Mouse (Mus musculus): ENCODE data around the gene Abat.

Gene Abat

DNA sequence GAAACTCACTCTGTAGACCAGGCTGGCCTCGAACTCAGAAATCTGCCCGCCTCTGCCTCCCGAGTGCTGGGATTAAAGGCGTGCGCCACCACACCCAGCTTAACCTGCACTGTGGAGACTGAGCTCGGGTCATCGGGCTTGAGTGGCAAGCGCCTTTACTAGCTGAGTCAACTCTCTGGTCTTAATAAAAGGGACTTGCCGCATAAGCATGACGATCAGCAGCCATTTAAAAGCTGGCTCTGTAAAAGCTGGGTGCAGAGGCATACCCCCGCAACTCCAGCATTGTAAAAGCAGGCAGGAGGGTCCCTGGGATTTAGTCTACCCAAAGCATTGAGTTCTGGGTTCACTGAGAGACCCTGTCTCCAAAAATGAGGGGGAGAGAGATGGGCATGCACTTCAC lies 61.1 kb downstream of the Abat start:
- no peak for DNase-seq (ENCODE audit: low spot score)

DNA sequence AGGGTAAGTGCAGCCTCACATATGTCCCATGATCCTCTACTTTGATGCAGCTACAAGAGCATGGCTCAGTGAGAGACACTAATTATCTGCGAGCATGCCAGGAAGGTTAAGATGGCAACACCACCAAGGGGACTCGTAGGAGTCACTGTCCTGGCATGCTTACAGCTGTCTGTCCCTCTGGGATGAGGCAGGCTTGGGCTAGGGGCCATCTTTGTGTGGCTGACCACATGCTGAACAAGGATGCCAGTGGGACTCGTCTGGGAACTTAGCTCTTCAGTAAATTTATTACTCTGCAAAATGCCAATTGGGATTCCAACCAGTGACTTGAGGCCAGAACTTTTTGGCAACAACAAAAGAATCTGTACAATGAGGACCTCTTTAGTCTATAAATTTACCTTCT lies 62.9 kb downstream of the Abat start:
- no peak for DNase-seq (ENCODE audit: low spot score)

- no peak for DNase-seq (ENCODE audit: low spot score)
These were observed 63.7 kb downstream of the Abat start for GRCm38 (mm10) chr16:8576901-8577300.

DNA sequence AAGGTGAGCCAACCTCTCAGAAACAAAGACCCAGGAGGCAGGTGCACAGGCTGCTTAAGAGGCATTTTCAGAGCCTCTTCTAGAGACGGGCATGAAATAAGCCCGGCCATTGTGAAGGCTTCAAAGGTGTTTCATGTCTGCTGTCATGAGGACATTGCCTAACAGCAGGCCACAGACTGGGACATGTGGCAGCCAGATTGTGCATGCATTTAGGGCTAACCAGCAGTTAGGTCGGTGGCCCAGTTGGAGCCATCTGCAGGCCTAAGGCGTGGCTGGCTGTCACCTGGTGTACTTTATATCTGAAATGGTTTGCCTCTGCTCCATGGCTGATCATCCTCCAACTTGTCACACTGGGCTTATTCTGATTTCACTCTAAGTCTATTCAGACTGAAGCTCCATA lies 65.1 kb downstream of the Abat start:
- no peak for DNase-seq (ENCODE audit: low spot score)

- DNase-seq (ENCODE audit: low spot score), result no peak
These were observed 66.3 kb downstream of the Abat start for GRCm38 (mm10) chr16:8579546-8579945.

GRCm38 (mm10) chr16:8581661-8582239 lies 68.5 kb downstream of the Abat start:
- no peak for DNase-seq (ENCODE audit: low spot score)

DNA sequence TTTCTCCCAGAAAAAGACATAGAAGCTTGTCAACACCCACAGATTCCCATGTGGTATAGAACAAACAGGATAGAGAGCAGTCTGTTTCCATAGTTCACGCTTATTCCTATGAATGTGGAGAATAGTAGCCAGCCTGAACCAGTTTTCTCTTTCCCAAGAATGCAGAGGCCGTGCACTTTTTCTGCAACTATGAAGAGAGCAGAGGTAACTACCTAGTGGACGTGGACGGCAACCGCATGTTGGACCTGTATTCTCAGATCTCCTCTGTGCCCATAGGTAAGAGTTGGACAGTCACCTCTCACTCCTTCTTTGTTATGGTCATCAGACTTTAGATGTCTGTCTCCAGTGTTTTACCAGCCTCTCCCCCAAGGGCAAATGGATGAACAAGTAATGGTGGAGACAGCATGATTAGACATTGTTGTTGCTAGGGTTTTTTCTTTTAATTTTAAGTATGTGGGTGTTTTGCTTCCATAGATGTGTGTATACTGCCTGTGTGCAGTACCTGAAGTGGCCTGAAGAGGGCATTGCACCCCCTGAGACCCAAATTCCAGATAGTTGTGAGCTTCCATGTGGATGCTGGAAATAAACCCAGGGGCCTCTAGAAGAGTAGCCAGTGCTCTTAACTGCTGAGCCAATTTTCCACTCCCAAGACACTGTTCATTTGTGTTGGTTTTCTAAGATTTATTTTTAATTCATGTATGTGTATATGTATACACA lies 69.5 kb downstream of the Abat start:
- DNase-seq (ENCODE audit: low spot score), result no peak

DNA sequence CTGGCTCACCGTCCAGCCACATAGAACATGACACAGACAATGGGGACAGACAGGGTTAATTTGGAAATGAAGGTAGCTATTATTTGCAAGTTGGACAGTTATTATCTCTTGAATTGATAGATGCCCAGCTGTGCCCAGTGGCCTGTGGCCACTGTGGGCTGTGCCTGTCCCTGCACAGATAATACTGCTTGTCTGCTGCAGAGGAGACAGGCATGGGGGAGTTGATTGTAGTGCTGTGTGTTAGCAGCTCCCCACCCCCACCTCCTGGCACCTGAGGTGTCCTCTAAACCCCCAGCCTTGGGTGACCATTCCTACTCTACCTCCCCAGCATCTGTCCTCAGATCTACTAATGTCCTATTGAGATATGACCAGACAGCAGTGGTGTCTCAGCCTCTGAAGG lies 71.0 kb downstream of the Abat start:
- no peak for DNase-seq (ENCODE audit: low spot score)

DNA sequence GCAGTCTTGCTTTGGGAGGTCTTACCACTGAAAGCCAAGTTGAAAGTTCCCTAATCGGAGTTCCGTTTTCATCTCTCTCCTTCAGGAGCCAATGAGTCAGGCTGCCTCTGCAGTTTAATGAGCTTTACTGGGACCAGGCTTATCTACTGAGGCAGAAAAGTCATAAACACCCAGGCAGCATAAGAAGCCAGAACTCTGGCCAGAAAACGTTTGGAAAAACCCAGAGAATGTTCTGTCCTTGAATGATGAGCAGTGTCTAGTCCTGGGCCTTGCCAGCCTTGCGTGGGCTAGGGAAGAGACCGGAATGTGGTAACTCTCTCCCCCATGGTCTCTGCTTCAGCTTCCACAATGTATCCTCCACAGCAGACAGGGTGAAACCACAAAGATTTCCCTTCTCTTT lies 71.8 kb downstream of the Abat start:
- DNase-seq (ENCODE audit: low spot score), result no peak

- peak; percentile 39 for DNase-seq (ENCODE audit: low spot score)
These were observed 82.2 kb downstream of the Abat start for GRCm38 (mm10) chr16:8595411-8595810.

GRCm38 (mm10) chr16:8596336-8596735 lies 83.1 kb downstream of the Abat start:
- peak; percentile 28 for DNase-seq (ENCODE audit: low spot score)

- DNase-seq (ENCODE audit: low spot score), result no peak
These were observed 84.3 kb downstream of the Abat start for GRCm38 (mm10) chr16:8597516-8597915.

DNA sequence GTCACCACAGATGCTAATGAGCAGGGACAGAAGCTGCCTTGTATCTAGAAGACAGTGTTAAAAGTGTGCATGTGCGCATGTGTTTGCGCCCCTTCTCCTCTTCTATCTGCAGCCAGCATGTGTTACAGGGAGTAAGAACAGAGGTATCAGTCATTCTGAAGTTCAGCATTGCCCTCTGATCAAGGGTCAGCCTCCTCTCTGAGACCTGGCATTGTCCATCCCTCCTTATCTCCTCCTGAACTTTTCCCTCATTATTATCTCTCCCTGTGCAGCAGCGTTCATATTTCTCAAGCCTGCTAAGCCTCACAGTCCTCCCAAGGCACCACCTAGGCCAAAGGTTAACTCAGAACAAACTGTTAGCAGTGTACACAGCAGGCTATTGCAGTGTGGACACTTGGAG lies 90.6 kb downstream of the Abat start:
- no peak for DNase-seq (ENCODE audit: low spot score)

GRCm38 (mm10) chr16:8610397-8610796 lies 97.2 kb downstream of the Abat start:
- DNase-seq (ENCODE audit: low spot score), result no peak

- DNase-seq (ENCODE audit: low spot score), result no peak
These were observed 99.2 kb downstream of the Abat start for GRCm38 (mm10) chr16:8612214-8613005.

DNA sequence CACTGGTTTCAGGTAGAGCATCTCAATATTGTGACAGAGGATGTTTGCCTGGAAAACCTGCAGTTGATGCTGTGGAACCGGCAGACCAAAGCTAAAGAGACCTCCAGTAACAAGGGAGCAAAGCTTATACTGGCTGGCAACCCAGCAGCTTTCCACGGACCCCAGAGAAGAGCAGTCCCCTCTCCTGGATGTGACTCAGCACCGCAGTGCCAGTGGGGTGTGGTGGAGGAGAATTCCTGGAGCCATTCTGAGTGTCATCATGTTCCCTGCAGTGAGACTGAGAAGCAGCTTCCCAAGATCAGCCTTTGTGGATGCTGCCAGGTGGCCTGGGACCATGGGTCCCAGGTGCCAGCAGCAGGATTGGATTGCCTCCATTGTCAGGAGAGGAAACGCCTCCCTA lies 99.8 kb downstream of the Abat start:
- DNase-seq (ENCODE audit: low spot score), result no peak

DNA sequence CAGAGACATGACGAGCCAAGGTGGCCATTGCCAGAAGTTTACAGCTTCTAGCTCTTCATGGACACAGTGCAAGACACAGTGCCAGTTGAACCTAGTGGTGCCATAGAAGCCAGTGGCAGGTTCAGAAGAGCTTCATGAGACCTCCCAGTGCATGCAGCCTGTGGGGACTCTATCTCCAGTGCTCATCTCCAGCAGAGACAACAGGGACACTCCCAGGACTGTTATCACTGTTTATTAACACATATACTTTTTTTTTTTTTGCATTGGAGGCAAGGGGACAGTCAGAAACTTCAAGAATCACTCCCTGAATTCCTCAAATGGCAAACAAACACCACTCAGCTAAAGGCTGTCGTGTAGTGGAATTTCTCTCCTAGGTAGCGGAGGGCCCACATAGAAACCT lies 100.2 kb downstream of the Abat start:
- DNase-seq (ENCODE audit: low spot score), result no peak

DNA sequence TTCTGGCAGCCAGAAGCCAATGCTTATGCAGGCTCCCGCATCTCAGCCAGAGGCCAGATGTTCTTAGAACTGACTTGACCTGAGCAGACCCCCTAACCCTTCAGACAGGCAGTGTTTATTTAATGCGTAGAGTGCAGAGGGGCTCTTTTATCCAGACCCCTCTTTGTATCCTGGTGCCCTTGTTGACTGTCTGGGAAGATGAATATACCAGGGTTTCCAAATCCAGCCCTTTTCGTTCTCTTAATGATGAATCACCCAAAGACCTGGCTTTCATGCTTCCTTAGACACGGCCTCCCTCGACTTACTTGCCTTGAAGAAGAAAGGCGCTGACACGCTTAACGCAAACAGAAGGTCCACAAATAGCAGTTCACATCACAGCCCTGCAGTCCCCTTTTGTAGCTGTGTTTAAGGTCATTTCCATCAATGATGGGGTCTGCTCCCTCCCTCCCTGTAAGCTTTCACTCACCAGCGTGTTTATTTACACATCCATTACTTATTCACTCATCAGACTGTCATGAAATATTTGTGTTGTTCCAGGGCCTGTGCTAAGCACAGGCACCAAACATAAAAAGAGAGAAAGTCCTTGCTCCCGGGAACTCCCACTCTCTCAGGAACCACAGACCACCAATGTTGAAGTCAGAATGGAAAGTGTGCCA lies 106.6 kb downstream of the Abat start:
- no peak for DNase-seq (ENCODE audit: low spot score)

- DNase-seq (ENCODE audit: low spot score), result no peak
These were observed 107.3 kb downstream of the Abat start for GRCm38 (mm10) chr16:8620315-8621115.

DNA sequence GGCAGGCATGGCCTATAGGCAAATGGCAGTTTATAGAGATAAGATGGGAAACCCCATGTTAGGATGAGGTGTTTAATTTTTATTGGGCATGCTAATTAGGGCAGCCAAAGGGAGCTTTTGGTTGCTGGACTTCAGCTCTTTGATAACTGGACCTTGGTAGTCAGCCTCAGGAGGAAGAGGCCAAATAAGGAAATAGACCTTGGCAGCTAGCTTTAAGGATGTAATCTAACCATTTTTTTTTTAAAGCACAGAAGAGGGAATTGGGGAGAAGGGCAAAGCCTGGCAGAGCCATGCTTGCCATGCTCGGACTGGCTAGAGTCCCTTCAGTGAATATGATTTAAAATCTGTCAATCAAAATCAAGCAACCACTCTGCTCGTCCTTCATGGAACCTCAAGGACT lies 117.2 kb downstream of the Abat start:
- no peak for DNase-seq (ENCODE audit: low spot score)

GRCm38 (mm10) chr16:8631428-8631827 lies 118.2 kb downstream of the Abat start:
- no peak for DNase-seq (ENCODE audit: low spot score)

DNA sequence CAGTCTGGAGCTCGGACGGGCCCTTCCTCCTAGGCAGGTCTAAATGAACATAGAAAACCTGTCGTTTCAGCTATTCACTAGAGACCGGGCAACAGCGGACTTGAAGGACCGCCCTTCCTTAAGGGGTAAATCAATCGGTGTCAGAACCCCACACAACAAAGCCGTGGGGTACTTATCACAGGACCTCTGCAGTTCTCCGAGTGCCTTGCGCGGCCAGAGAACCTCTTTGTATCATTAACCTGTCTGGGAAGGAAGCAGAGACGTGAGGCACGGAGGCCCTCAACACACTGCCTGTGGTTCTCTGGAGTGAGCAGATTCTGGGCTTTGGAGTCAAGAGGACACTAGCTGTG lies 123.6 kb downstream of the Abat start:
- no peak for DNase-seq (ENCODE audit: low spot score)

All from left cerebral cortex, adult 11 months (tissue).